Mouse (Mus musculus) liver, embryonic 12.5 days (tissue): Measurements from ENCODE around the gene Ccni. TPM values are rescaled to one million over a fixed set of nuclear protein-coding genes. Genes with fewer than 3 reads are reported as not detected.

Experiments used
- ATAC-seq: fragments of 200-750 bp; cut with Nextera tagmentation; 2 replicates; pipeline ENCODE4 v1.8.0; 2017; ENCODE audit warnings: moderate number of reproducible peaks, mild to moderate bottlenecking, moderate library complexity
- H3K27ac ChIP-seq: fragments of 300-500 bp; sonication (generic); 2 replicates; pipeline ENCODE4 v1.5.1; 2016; ENCODE audit warnings: mild to moderate bottlenecking
- H3K27me3 ChIP-seq: fragments of 300-500 bp; sonication (generic); replicated peaks from 2 replicates; pipeline ENCODE4 v1.6.1; 2016; ENCODE audit warnings: mild to moderate bottlenecking, moderate library complexity
- H3K36me3 ChIP-seq: fragments of 300-500 bp; sonication (generic); 2 replicates; pipeline ENCODE4 v1.6.1; 2016; ENCODE audit warnings: mild to moderate bottlenecking, moderate library complexity
- H3K4me1 ChIP-seq: fragments of 300-500 bp; sonication (generic); 2 replicates; pipeline ENCODE4 v1.6.1; 2016
- H3K4me2 ChIP-seq: fragments of 300-500 bp; sonication (generic); 2 replicates; pipeline ENCODE4 v1.6.1; 2016; ENCODE audit warnings: mild to moderate bottlenecking, moderate library complexity
- H3K4me3 ChIP-seq: fragments of 300-500 bp; sonication (generic); 2 replicates; pipeline ENCODE4 v1.5.1; 2016; ENCODE audit warnings: mild to moderate bottlenecking, moderate library complexity
- H3K9ac ChIP-seq: fragments of 300-500 bp; sonication (generic); 2 replicates; pipeline ENCODE4 v1.6.1; 2016; ENCODE audit warnings: mild to moderate bottlenecking, moderate library complexity
- H3K9me3 ChIP-seq: fragments of 300-500 bp; sonication (generic); replicated peaks from 2 replicates; pipeline ENCODE4 v1.6.1; 2016; ENCODE audit warnings: mild to moderate bottlenecking, moderate library complexity
- WGBS: fragments of 180-500 bp; shearing (Covaris S2); methylation state at CpG from one replicate; pipeline ENCODE4 v1.1.7; 2016; ENCODE audit not compliant: insufficient replicate concordance; 5-methylcytosine and 5-hydroxymethylcytosine counted together
- polyA plus RNA-seq: library from polyadenylated mRNA; unstranded; fragments of >200 nt; fragmentation: Nextera tagmentation; extraction: Ambion mirVana; gene quantifications from 2 replicates; pipeline ENCODE4 v1.2.1, GENCODE M21; 2016

Gene Ccni
- polyA plus RNA-seq, 1 experiment from 2014 or later: 50.1 TPM

DNA sequence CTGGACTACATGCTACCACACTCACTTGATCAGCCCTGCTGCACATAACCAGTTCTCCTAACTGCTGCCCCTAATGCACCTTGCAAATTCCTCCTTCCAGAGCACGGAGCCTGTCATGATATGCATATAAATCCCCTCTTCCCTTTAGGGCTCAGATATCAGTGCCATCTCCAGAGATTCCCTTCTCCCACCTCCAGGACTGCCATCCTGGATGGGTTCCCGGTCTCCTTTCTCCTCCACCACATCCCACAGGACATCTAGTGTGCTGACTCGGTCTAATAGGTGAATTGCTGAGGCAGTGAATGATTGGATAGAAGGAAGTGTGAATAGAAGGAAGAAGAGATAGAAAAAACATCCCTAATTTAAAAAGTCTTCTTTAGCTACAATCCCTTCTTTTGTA lies 25.4 kb upstream of the Ccni start:
- H3K36me3 ChIP-seq: no peaks in the 10 kb centered on the region
- no peak overlapping the region for H3K9ac ChIP-seq
- no peak overlapping the region for H3K4me3 ChIP-seq
- no peak for ATAC-seq
- peaks cover 44% of the 10 kb centered on the region for H3K4me1 ChIP-seq
- no peaks in the 10 kb centered on the region for H3K9me3 ChIP-seq
- WGBS: 63% methylated on average over 3 of the region's 3 CpGs
- no peaks in the 10 kb centered on the region for H3K27me3 ChIP-seq
- H3K27ac ChIP-seq: no peak overlapping the region
- H3K4me2 ChIP-seq: no peak overlapping the region

GRCm38 (mm10) chr5:93229527-93229926 lies 23.2 kb upstream of the Ccni start:
- Histone ChIP-seq H3K27me3 (no peaks in the 10 kb centered on the region), H3K4me3 (no peak overlapping the region), H3K4me2 (no peak overlapping the region), H3K9me3 (no peaks in the 10 kb centered on the region), H3K4me1 (peaks cover 47% of the 10 kb centered on the region), H3K36me3 (no peaks in the 10 kb centered on the region), H3K9ac (no peak overlapping the region), H3K27ac (no peak overlapping the region)
- no peak for ATAC-seq
- WGBS: 42% methylated on average over 2 of the region's 2 CpGs

DNA sequence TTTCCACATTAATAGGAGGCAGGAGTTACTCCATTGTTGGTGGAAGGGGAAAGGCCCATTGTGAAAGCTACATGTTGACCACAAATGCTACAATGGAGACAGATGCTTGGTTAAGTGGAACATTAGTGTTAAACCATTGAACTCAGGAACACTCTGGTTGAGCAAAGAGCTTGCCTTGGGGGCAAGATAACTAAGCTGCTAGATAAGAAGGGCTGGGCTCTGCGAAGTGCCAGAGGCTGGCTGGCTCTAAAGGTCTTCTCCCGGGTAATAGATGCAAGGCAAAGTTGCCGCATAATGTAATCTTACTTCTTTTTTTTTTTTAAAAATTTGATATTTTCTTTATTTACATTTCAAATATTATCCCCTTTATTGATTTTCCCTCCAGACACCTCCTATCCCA lies 20.9 kb upstream of the Ccni start:
- WGBS: 26% methylated on average over 3 of the region's 3 CpGs
- Histone ChIP-seq H3K4me3 (no peak overlapping the region), H3K9ac (no peak overlapping the region), H3K27ac (no peak overlapping the region), H3K36me3 (no peaks in the 10 kb centered on the region), H3K4me1 (peaks cover 29% of the 10 kb centered on the region), H3K4me2 (peak overlapping the region; percentile 40), H3K9me3 (no peaks in the 10 kb centered on the region), H3K27me3 (peaks cover 6% of the 10 kb centered on the region; the same call in 1 of the 2 replicates)
- ATAC-seq: peak; percentile 85

DNA sequence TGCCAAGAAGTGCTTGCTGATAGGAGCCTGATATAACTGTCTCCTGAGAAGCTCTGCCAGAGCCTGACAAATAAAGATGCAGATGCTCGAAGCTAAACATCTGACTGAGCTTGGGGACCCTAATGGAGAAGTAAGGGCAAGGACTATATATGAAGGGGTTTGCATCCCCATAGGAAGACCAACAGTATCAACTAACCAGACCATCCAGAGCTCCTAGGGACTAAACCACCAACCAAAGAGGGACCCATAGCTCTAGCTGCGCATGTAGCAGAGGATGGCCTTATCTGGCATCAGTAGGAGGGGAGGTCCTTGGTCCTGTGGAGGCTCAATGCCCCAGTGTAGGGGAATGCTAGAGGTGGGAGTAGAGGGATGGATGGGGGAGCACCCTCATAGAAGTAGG lies 18.3 kb upstream of the Ccni start:
- Histone ChIP-seq H3K27me3 (peaks cover 6% of the 10 kb centered on the region; the same call in 1 of the 2 replicates), H3K4me2 (no peak overlapping the region), H3K4me1 (peaks cover 29% of the 10 kb centered on the region), H3K27ac (no peak overlapping the region), H3K36me3 (no peaks in the 10 kb centered on the region), H3K9ac (no peak overlapping the region), H3K9me3 (no peaks in the 10 kb centered on the region), H3K4me3 (no peak overlapping the region)
- 62% methylated on average over 2 of the region's 2 CpGs for WGBS
- ATAC-seq: no peak

DNA sequence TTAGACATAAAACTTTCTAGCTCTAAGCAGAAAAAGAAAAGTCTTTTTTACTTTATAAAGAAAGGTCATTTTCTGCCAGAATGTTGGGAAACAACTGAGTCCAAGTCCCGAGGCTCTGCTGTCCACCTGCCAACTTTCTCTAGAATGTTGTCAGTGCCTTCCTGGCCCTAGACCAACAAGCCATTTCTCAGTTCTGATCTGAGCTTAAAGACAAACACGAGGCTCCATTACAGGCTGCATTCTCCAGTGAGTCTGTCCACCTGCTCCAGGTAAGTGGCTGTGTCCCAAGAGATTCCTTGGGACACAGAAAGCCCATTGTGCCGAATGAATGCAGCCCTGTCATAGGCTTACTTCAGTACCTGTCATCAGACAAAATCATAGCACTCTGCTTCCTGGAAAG lies 15.4 kb upstream of the Ccni start:
- no peak for ATAC-seq
- Histone ChIP-seq H3K4me1 (peaks cover 7% of the 10 kb centered on the region), H3K27me3 (peaks cover 6% of the 10 kb centered on the region; the same call in 1 of the 2 replicates), H3K4me3 (no peak overlapping the region), H3K4me2 (no peak overlapping the region), H3K36me3 (no peaks in the 10 kb centered on the region), H3K27ac (no peak overlapping the region), H3K9ac (no peak overlapping the region), H3K9me3 (no peaks in the 10 kb centered on the region)
- WGBS: 51% methylated on average over 3 of the region's 3 CpGs

DNA sequence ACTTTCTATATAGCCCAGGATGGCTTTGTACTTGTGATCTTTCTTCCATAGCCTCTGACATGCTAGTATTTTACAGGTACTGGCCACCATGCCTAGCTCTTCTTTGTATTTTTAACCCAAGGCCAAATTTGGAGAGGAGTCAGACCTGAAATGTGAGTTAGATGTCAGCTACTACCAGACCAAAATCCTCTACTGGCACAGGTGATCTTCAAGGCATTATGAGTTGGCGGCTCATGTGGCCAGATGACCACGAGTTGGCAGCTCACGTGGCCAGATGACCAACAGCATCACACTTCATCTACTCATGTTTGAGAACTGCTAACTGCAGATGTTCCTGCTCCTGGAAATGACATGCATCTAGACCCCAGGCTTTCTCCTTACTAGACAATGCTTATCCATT lies 12.1 kb upstream of the Ccni start:
- Histone ChIP-seq H3K27me3 (peaks cover 6% of the 10 kb centered on the region; the same call in 1 of the 2 replicates), H3K36me3 (no peaks in the 10 kb centered on the region), H3K9me3 (no peaks in the 10 kb centered on the region), H3K4me3 (no peak overlapping the region), H3K4me1 (no peaks in the 10 kb centered on the region), H3K27ac (no peak overlapping the region), H3K9ac (no peak overlapping the region), H3K4me2 (no peak overlapping the region)
- 65% methylated on average over 3 of the region's 3 CpGs for WGBS
- ATAC-seq: no peak

- peak overlapping the region; percentile 98; the same call in 1 of the 2 replicates for H3K9ac ChIP-seq
- H3K4me2 ChIP-seq: peak overlapping the region; percentile 76
- H3K27me3 ChIP-seq: no peaks in the 10 kb centered on the region
- WGBS: 85% methylated on average over 1 of the region's 1 CpGs
- peak overlapping the region; percentile 96; the same call in 1 of the 2 replicates for H3K27ac ChIP-seq
- peaks cover 21% of the 10 kb centered on the region for H3K4me1 ChIP-seq
- no peaks in the 10 kb centered on the region for H3K9me3 ChIP-seq
- H3K36me3 ChIP-seq: no peaks in the 10 kb centered on the region
- ATAC-seq: no peak
- peak overlapping the region; percentile 90 for H3K4me3 ChIP-seq
Measured at GRCm38 (mm10) chr5:93207555-93207954, 1.3 kb upstream of the Ccni start.

- Histone ChIP-seq H3K36me3 (peaks cover 3% of the 10 kb centered on the region), H3K4me1 (peaks cover 21% of the 10 kb centered on the region), H3K4me2 (peak overlapping the region; percentile 76), H3K4me3 (peak overlapping the region; percentile 90), H3K9me3 (no peaks in the 10 kb centered on the region), H3K27me3 (no peaks in the 10 kb centered on the region), H3K9ac (peak overlapping the region; percentile 98), H3K27ac (peak overlapping the region; percentile 96)
- 0 out of 2 replicates have a peak, but pooled peaks have one; percentile 1 for ATAC-seq
- 10% methylated on average over 6 of the region's 6 CpGs for WGBS
Measured at GRCm38 (mm10) chr5:93207006-93207348, 682 bp upstream of the Ccni start.

- 1% methylated on average over 59 of the region's 63 CpGs for WGBS
- Histone ChIP-seq H3K9ac (peak overlapping the region; percentile 98), H3K4me1 (peaks cover 21% of the 10 kb centered on the region), H3K27me3 (no peaks in the 10 kb centered on the region), H3K4me3 (peak overlapping the region; percentile 90), H3K27ac (peak overlapping the region; percentile 96), H3K9me3 (no peaks in the 10 kb centered on the region), H3K36me3 (peaks cover 16% of the 10 kb centered on the region), H3K4me2 (peak overlapping the region; percentile 76)
- peak; percentile 67 for ATAC-seq
Measured at GRCm38 (mm10) chr5:93205371-93206108, 755 bp downstream of the Ccni start.

DNA sequence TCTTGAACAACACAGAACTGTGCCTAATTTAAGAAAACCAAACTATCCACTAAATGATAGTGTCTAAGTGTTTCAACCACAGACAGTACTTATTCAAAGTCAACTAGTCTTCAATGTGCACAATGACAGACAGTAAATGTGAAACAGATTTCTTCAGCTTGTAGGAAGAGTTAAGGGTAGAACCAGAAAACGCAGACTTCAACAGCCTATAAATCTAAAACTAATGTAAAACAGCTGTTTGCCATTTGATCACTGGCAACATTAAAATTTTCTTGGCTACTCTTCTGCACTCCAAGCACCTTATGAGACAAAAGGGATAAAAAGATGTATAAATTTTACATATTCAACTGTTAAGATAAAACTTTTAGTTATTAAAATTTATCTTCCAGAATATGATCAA lies 5.1 kb downstream of the Ccni start:
- WGBS: 76% methylated on average over 1 of the region's 1 CpGs
- no peak overlapping the region for H3K4me3 ChIP-seq
- no peaks in the 10 kb centered on the region for H3K9me3 ChIP-seq

GRCm38 (mm10) chr5:93198232-93198631 lies 8.1 kb downstream of the Ccni start:
- Histone ChIP-seq H3K27ac (no peak overlapping the region), H3K27me3 (no peaks in the 10 kb centered on the region), H3K4me1 (no peaks in the 10 kb centered on the region), H3K9me3 (no peaks in the 10 kb centered on the region), H3K4me2 (no peak overlapping the region), H3K4me3 (no peak overlapping the region), H3K36me3 (peaks cover 67% of the 10 kb centered on the region), H3K9ac (no peak overlapping the region)
- no peak for ATAC-seq
- 70% methylated on average over 3 of the region's 3 CpGs for WGBS

More for the DNA sequence above, 5.1 kb downstream of the Ccni start:
- Histone ChIP-seq H3K4me2 (no peak overlapping the region), H3K9ac (no peak overlapping the region), H3K27ac (no peak overlapping the region), H3K27me3 (no peaks in the 10 kb centered on the region), H3K4me1 (peaks cover 12% of the 10 kb centered on the region), H3K36me3 (peaks cover 50% of the 10 kb centered on the region)
- ATAC-seq: no peak

DNA sequence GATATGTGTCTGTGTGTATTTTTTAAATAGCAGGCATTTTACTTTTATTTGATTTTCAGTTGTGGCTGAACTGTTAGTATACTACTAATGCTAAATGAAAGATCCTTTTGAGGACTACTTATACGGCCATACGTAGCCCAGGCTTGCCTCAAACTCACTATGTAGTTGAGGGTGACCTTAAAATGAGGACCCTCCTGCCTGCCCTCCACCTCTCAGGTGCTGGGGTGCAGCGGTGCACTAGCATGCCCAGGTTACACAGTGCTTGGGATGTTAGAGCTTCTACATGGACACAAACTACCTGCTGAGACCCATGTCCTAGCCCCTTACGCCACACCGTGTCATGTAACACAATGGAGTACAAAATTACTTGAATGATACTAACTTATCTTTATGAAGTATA lies 15.9 kb downstream of the Ccni start:
- Histone ChIP-seq H3K27ac (no peak overlapping the region), H3K4me3 (no peak overlapping the region), H3K36me3 (peaks cover 66% of the 10 kb centered on the region), H3K4me1 (no peaks in the 10 kb centered on the region), H3K4me2 (no peak overlapping the region), H3K9ac (no peak overlapping the region), H3K27me3 (no peaks in the 10 kb centered on the region), H3K9me3 (no peaks in the 10 kb centered on the region)
- WGBS: 90% methylated on average over 5 of the region's 5 CpGs
- no peak for ATAC-seq

- Histone ChIP-seq H3K27me3 (no peaks in the 10 kb centered on the region), H3K9ac (no peak overlapping the region), H3K9me3 (no peaks in the 10 kb centered on the region), H3K4me3 (no peak overlapping the region), H3K36me3 (peaks cover 72% of the 10 kb centered on the region), H3K4me2 (no peak overlapping the region), H3K27ac (no peak overlapping the region), H3K4me1 (no peaks in the 10 kb centered on the region)
- WGBS: 83% methylated on average over 3 of the region's 3 CpGs
- no peak for ATAC-seq
Measured at GRCm38 (mm10) chr5:93189607-93190006, 16.7 kb downstream of the Ccni start.
